Mouse (Mus musculus): ENCODE results near the gene Slc22a16. TPM values are rescaled to one million over a fixed set of nuclear protein-coding genes. Genes with fewer than 3 reads are reported as not detected.
"Not testable (repeated sequence)": the region's sequence is repeated elsewhere in the genome, so short reads cannot be mapped to it uniquely, and the experiment has no call there.

The Slc22a16 gene
- total RNA-seq, 1 experiment = not detected

DNA sequence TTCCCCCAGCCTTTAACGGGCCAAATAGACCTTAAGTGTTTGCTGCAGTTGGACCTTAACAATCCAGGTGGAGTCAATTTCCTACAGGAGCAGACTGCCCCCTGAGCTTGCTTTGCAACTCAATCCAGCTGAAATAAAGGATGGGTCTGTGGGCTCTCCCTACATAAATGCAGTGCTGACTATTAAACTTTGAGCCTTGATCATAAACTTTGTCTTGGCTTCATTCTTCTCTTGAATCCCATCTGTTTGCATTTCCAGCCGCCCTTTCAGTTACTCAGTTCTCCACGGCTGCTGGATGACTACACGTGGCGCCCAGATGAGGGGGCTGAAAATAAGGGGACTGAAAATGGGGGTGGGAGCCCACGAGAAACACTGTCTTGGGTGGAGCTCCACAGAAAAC is 28.8 kb upstream of the Slc22a16 start:
- Histone ChIP-seq H3K4me3 (ENCODE audit: insufficient read depth in 1 of 2, low read depth in 1 of 2, low read length in 2 of 2, poor library complexity in 1 of 2, severe bottlenecking in 1 of 2) (no peak overlapping the region), H3K9ac (ENCODE audit: insufficient read depth, low read depth, low read length, poor library complexity, severe bottlenecking) (no peak overlapping the region), H3K27ac (ENCODE audit: insufficient read depth, low read depth, low read length, poor library complexity, severe bottlenecking) (no peak overlapping the region), H3K4me1 (ENCODE audit: control insufficient read depth in 2 of 2, insufficient read depth in 2 of 2, low read length in 2 of 2, poor library complexity in 1 of 2) (no peaks in the 10 kb centered on the region; a peak in 1 of 4 replicates), H3K36me3 (ENCODE audit: control insufficient read depth, insufficient read depth, low read length, poor library complexity, severe bottlenecking) (no peaks in the 10 kb centered on the region), H3K9me3 (ENCODE audit: control insufficient read depth, insufficient read depth, low read depth, low read length) (no peaks in the 10 kb centered on the region)
- in situ Hi-C loops (cut with MboI; ENCODE audit: low sequenced_read_pairs in 2 of 2, unreplicated experiment in 2 of 2) = no loop called here
- no peak for TF ChIP-seq ZC3H11A (IDR thresholded peaks at IDR 0.05; ENCODE audit: borderline replicate concordance, low read depth, low read length)
- no peak for TF ChIP-seq ZNF384 (IDR thresholded peaks at IDR 0.05; ENCODE audit: low read depth, low read length)
- no peak for TF ChIP-seq HCFC1 (IDR thresholded peaks at IDR 0.05; ENCODE audit: borderline replicate concordance, insufficient read depth, low read length)
- no peak for TF ChIP-seq CHD2 (IDR thresholded peaks at IDR 0.05; ENCODE audit: low read depth, low read length)
- no peak for TF ChIP-seq MAFK (IDR thresholded peaks at IDR 0.05; ENCODE audit: insufficient read depth, low read depth, low read length)
- no peak for DNase-seq (ENCODE audit: low read depth, low spot score)

DNA sequence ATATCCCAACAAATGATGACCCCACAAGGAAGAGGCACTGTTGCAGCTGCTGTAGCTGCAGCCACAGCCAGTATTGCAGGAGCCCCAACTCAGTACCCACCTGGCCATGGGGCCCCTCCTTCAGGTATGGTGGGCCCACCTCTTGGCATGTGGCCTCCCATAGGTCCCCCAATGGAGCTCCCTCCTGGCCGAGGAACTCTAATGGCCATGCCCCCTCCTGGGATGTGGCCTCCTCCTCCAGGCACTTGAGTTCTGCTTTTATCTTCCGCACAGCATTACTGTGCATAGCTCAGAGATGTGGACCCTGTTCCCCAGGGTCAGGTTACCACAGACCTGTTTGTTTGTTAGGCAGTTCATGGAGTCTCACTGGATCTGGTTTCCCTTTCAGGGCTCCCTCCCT is 20.8 kb upstream of the Slc22a16 start:
- TF ChIP-seq MAFK (IDR thresholded peaks at IDR 0.05; ENCODE audit: insufficient read depth, low read depth, low read length) = no peak
- TF ChIP-seq ZNF384 (IDR thresholded peaks at IDR 0.05; ENCODE audit: low read depth, low read length) = no peak
- no peak for TF ChIP-seq ZC3H11A (IDR thresholded peaks at IDR 0.05; ENCODE audit: borderline replicate concordance, low read depth, low read length)
- no peak for TF ChIP-seq HCFC1 (IDR thresholded peaks at IDR 0.05; ENCODE audit: borderline replicate concordance, insufficient read depth, low read length)
- no peak for TF ChIP-seq CHD2 (IDR thresholded peaks at IDR 0.05; ENCODE audit: low read depth, low read length)
- Histone ChIP-seq H3K27ac (ENCODE audit: insufficient read depth, low read depth, low read length, poor library complexity, severe bottlenecking) (no peak overlapping the region), H3K4me1 (ENCODE audit: control insufficient read depth in 2 of 2, insufficient read depth in 2 of 2, low read length in 2 of 2, poor library complexity in 1 of 2) (no peaks in the 10 kb centered on the region), H3K9ac (ENCODE audit: insufficient read depth, low read depth, low read length, poor library complexity, severe bottlenecking) (no peak overlapping the region), H3K9me3 (ENCODE audit: control insufficient read depth, insufficient read depth, low read depth, low read length) (no peaks in the 10 kb centered on the region), H3K4me3 (ENCODE audit: insufficient read depth in 1 of 2, low read depth in 1 of 2, low read length in 2 of 2, poor library complexity in 1 of 2, severe bottlenecking in 1 of 2) (no peak overlapping the region), H3K36me3 (ENCODE audit: control insufficient read depth, insufficient read depth, low read length, poor library complexity, severe bottlenecking) (no peaks in the 10 kb centered on the region)
- DNase-seq (ENCODE audit: low read depth, low spot score) = no peak
- in situ Hi-C loops (cut with MboI; ENCODE audit: low sequenced_read_pairs in 2 of 2, unreplicated experiment in 2 of 2) = no loop called here

DNA sequence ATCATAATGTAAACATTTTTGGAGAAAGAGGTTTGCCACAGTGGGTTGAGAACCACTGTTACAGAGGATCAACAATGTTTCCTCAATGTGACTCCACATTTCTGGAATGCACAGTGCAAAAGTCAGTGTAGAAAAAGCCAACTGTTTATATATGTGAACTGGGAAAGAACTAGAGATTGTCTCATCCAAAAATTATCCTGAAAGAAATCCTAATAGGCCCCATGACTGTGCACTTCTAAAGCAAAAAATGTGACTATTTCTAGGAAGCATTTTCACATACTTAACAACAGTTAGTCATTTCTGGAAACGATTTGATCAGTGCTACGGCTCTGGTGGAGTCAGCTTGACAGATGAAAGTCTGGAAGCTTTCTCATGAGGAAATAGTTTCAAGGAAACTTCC is 18.3 kb upstream of the Slc22a16 start:
- Histone ChIP-seq H3K36me3 (ENCODE audit: control insufficient read depth, insufficient read depth, low read length, poor library complexity, severe bottlenecking) (no peaks in the 10 kb centered on the region), H3K9me3 (ENCODE audit: control insufficient read depth, insufficient read depth, low read depth, low read length) (no peaks in the 10 kb centered on the region), H3K27ac (ENCODE audit: insufficient read depth, low read depth, low read length, poor library complexity, severe bottlenecking) (no peak overlapping the region), H3K9ac (ENCODE audit: insufficient read depth, low read depth, low read length, poor library complexity, severe bottlenecking) (no peak overlapping the region), H3K4me1 (ENCODE audit: control insufficient read depth in 2 of 2, insufficient read depth in 2 of 2, low read length in 2 of 2, poor library complexity in 1 of 2) (no peaks in the 10 kb centered on the region), H3K4me3 (ENCODE audit: insufficient read depth in 1 of 2, low read depth in 1 of 2, low read length in 2 of 2, poor library complexity in 1 of 2, severe bottlenecking in 1 of 2) (no peak overlapping the region)
- no peak for TF ChIP-seq MAFK (IDR thresholded peaks at IDR 0.05; ENCODE audit: insufficient read depth, low read depth, low read length)
- no peak for TF ChIP-seq ZNF384 (IDR thresholded peaks at IDR 0.05; ENCODE audit: low read depth, low read length)
- no peak for TF ChIP-seq CHD2 (IDR thresholded peaks at IDR 0.05; ENCODE audit: low read depth, low read length)
- no peak for TF ChIP-seq HCFC1 (IDR thresholded peaks at IDR 0.05; ENCODE audit: borderline replicate concordance, insufficient read depth, low read length)
- TF ChIP-seq ZC3H11A (IDR thresholded peaks at IDR 0.05; ENCODE audit: borderline replicate concordance, low read depth, low read length) = no peak
- in situ Hi-C loops (cut with MboI; ENCODE audit: low sequenced_read_pairs in 2 of 2, unreplicated experiment in 2 of 2) = no loop called here
- DNase-seq (ENCODE audit: low read depth, low spot score) = no peak

DNA sequence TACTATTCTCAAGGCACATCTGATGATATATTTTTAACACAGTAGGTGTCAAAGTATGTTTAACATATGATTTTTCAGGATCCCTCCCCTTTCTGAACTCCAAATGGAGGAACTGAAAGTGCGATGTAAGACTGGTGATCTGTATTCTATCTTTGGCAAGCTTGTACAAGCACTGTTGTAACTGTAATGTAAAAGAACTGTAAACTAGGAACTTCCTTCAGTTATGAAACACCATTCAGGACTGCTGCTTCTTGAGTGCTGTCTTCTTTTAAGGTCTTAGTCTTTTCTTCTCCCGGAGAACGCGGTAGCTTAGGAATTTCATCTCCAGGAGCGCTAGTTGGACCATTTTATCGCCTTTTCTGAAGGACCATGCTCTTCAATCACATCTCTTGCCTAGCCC is 4.4 kb upstream of the Slc22a16 start:
- in situ Hi-C loops (cut with MboI; ENCODE audit: low sequenced_read_pairs in 2 of 2, unreplicated experiment in 2 of 2); DNase-seq (ENCODE audit: low read depth, low spot score); H3K4me1 ChIP-seq (ENCODE audit: control insufficient read depth in 2 of 2, insufficient read depth in 2 of 2, low read length in 2 of 2, poor library complexity in 1 of 2); H3K36me3 ChIP-seq (ENCODE audit: control insufficient read depth, insufficient read depth, low read length, poor library complexity, severe bottlenecking); H3K4me3 ChIP-seq (ENCODE audit: insufficient read depth in 1 of 2, low read depth in 1 of 2, low read length in 2 of 2, poor library complexity in 1 of 2, severe bottlenecking in 1 of 2); H3K9me3 ChIP-seq (ENCODE audit: control insufficient read depth, insufficient read depth, low read depth, low read length); H3K27ac ChIP-seq (ENCODE audit: insufficient read depth, low read depth, low read length, poor library complexity, severe bottlenecking); H3K9ac ChIP-seq (ENCODE audit: insufficient read depth, low read depth, low read length, poor library complexity, severe bottlenecking): not testable (repeated sequence)

DNA sequence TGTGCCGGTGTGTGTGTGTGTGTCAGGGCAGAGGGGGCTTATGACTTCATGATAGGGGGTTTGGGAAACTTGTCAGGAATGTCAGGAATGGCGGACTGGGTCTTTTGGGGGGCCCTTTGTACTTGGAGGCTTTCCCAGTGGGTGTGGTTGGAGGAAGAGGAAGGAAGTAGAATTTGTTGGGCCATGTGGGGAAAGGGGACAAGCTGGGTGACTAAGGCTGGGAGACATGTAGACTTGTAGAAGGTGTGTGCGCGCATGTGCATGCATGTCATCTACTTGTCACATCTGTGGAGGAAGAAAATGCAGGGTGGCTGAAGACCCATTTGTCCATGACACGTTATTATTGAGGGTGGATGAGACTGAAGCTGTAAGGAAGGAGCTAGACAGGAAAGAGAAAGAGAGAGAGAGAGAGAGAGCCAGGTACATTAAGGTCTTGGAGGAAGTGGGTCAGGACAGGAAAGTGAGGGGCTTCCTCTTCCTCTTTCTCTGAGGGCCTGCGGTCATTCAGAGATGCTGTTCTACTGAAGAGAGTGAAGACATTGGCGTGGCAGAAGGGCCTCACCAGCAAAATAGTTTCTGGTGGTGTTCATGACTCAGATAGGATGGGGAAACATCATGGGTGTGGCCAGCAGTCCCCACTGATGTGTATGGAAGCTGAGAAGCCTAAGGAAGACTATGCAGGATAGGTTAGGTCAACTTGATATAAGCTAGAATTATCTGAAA is 5.9 kb downstream of the Slc22a16 start:
- in situ Hi-C loops (cut with MboI; ENCODE audit: low sequenced_read_pairs in 2 of 2, unreplicated experiment in 2 of 2) = no loop called here

More for the DNA sequence above, 5.9 kb downstream of the Slc22a16 start:
- H3K4me1 ChIP-seq (ENCODE audit: control insufficient read depth in 2 of 2, insufficient read depth in 2 of 2, low read length in 2 of 2, poor library complexity in 1 of 2) = no peaks in the 10 kb centered on the region
- no peaks in the 10 kb centered on the region for H3K36me3 ChIP-seq (ENCODE audit: control insufficient read depth, insufficient read depth, low read length, poor library complexity, severe bottlenecking)
- TF ChIP-seq ZNF384 (IDR thresholded peaks at IDR 0.05; ENCODE audit: low read depth, low read length) (no peak), ZC3H11A (IDR thresholded peaks at IDR 0.05; ENCODE audit: borderline replicate concordance, low read depth, low read length) (no peak), CHD2 (IDR thresholded peaks at IDR 0.05; ENCODE audit: low read depth, low read length) (no peak), MAFK (IDR thresholded peaks at IDR 0.05; ENCODE audit: insufficient read depth, low read depth, low read length) (no peak)
- H3K27ac ChIP-seq (ENCODE audit: insufficient read depth, low read depth, low read length, poor library complexity, severe bottlenecking) = no peak overlapping the region
- H3K4me3 ChIP-seq (ENCODE audit: insufficient read depth in 1 of 2, low read depth in 1 of 2, low read length in 2 of 2, poor library complexity in 1 of 2, severe bottlenecking in 1 of 2) = no peak overlapping the region
- DNase-seq (ENCODE audit: low read depth, low spot score) = no peak
- H3K9me3 ChIP-seq (ENCODE audit: control insufficient read depth, insufficient read depth, low read depth, low read length) = no peaks in the 10 kb centered on the region
- H3K9ac ChIP-seq (ENCODE audit: insufficient read depth, low read depth, low read length, poor library complexity, severe bottlenecking) = no peak overlapping the region

Measured in ES-E14 (cell line).